Mouse (Mus musculus) MEL (cell line): Measurements from ENCODE around the gene Lhfp. TPM values are rescaled to one million over a fixed set of nuclear protein-coding genes. Genes with fewer than 3 reads are reported as not detected.

Source experiments
- DNase-seq: peaks from one replicate; pipeline ENCODE4 v3.0.0; 2011; ENCODE audit warnings: low read depth, low spot score
- H3K27ac ChIP-seq: 2 replicates; pipeline ENCODE4 v1.5.1; 2012; ENCODE audit warnings: low read depth, mild to moderate bottlenecking, control low read depth, low read length, moderate library complexity; ENCODE audit not compliant: control insufficient read depth
- H3K27me3 ChIP-seq, 2 experiments: fragments of 150-350 bp in 1 of 2; sonication (generic) in 1 of 2; 2 replicates each; pipeline ENCODE4 v1.6.1; 2012; ENCODE audit warnings: low read length in 2 of 2, mild to moderate bottlenecking in 2 of 2, improper control_type of control experiment in 1 of 2, moderate library complexity in 1 of 2; ENCODE audit not compliant: insufficient read depth in 2 of 2, control insufficient read depth in 1 of 2
- H3K36me3 ChIP-seq, 2 experiments: 2 replicates each; pipeline ENCODE4 v1.6.1; 2012 to 2014; ENCODE audit warnings: low read length in 2 of 2, improper control_type of control experiment in 1 of 2, inconsistent platforms in 1 of 2, mild to moderate bottlenecking in 1 of 2; ENCODE audit not compliant: insufficient read depth in 2 of 2, control insufficient read depth in 1 of 2
- H3K4me1 ChIP-seq, 2 experiments: fragments of 150-350 bp in 1 of 2; sonication (generic) in 1 of 2; 2 replicates each; pipeline ENCODE4 v1.6.1; 2012; ENCODE audit warnings: low read length in 2 of 2, improper control_type of control experiment in 1 of 2, mild to moderate bottlenecking in 1 of 2; ENCODE audit not compliant: insufficient read depth in 2 of 2, control insufficient read depth in 1 of 2
- H3K4me3 ChIP-seq, 2 experiments: fragments of 150-350 bp in 1 of 2; sonication (generic) in 1 of 2; 2 replicates each; pipeline ENCODE4 v1.5.1; 2012; ENCODE audit warnings: low read depth in 2 of 2, low read length in 2 of 2, mild to moderate bottlenecking in 2 of 2, moderate library complexity in 2 of 2, control low read depth in 1 of 2, improper control_type of control experiment in 1 of 2; ENCODE audit not compliant: control insufficient read depth in 1 of 2, insufficient read depth in 1 of 2
- H3K79me2 ChIP-seq: 2 replicates; pipeline ENCODE4 v1.6.1; 2012; ENCODE audit warnings: mild to moderate bottlenecking, low read length, moderate library complexity; ENCODE audit not compliant: control insufficient read depth, poor library complexity, insufficient read depth
- H3K9ac ChIP-seq: 2 replicates; pipeline ENCODE4 v1.6.1; 2012; ENCODE audit warnings: low read depth, mild to moderate bottlenecking, control low read depth, low read length, moderate library complexity; ENCODE audit not compliant: control insufficient read depth, poor library complexity, severe bottlenecking
- H3K9me3 ChIP-seq: fragments of 150-350 bp; sonication (generic); replicated peaks from 2 replicates; pipeline ENCODE4 v1.6.1; 2012; ENCODE audit warnings: mild to moderate bottlenecking, low read length, improper control_type of control experiment, moderate library complexity; ENCODE audit not compliant: insufficient read depth
- E2F4 ChIP-seq: IDR thresholded peaks from 2 replicates; pipeline ENCODE4 v1.6.1; 2011; ENCODE audit warnings: low read depth, low read length, improper control_type of control experiment, borderline replicate concordance
- GATA1 ChIP-seq: IDR thresholded peaks from 2 replicates; pipeline ENCODE4 v1.6.1; 2011; ENCODE audit warnings: low read depth, low read length, improper control_type of control experiment
- HCFC1 ChIP-seq: IDR thresholded peaks from 2 replicates; pipeline ENCODE4 v1.6.1; 2012; ENCODE audit warnings: low read depth, mild to moderate bottlenecking, inconsistent platforms, low read length, improper control_type of control experiment, moderate library complexity
- KAT2A ChIP-seq: conservative IDR thresholded peaks from 2 replicates; pipeline ENCODE4 v1.6.1; 2012; ENCODE audit warnings: low read depth, low read length, improper control_type of control experiment, inconsistent platforms
- MAZ ChIP-seq: IDR thresholded peaks from 2 replicates; pipeline ENCODE4 v1.6.1; 2012; ENCODE audit warnings: low read depth, mild to moderate bottlenecking, inconsistent platforms, low read length, improper control_type of control experiment
- MEF2A ChIP-seq: IDR thresholded peaks from 2 replicates; pipeline ENCODE4 v1.6.1; 2014; ENCODE audit warnings: low read depth, mild to moderate bottlenecking, inconsistent platforms, low read length, improper control_type of control experiment; ENCODE audit not compliant: poor library complexity, insufficient replicate concordance, severe bottlenecking; ENCODE audit errors: extremely low read depth
- MXI1 ChIP-seq: IDR thresholded peaks from 2 replicates; pipeline ENCODE4 v1.6.1; 2011; ENCODE audit warnings: mild to moderate bottlenecking, low read depth, low read length, improper control_type of control experiment
- MYC ChIP-seq: IDR thresholded peaks from 2 replicates; pipeline ENCODE4 v1.6.1; 2011; ENCODE audit warnings: low read depth, mild to moderate bottlenecking, low read length, improper control_type of control experiment, moderate library complexity
- NRF1 ChIP-seq: IDR thresholded peaks from 2 replicates; pipeline ENCODE4 v1.6.1; 2014; ENCODE audit warnings: low read depth, mild to moderate bottlenecking, inconsistent platforms, low read length, improper control_type of control experiment, moderate library complexity; ENCODE audit not compliant: poor library complexity, insufficient read depth, severe bottlenecking
- POLR2A ChIP-seq, 2 experiments: IDR thresholded peaks; 2 replicates each; pipeline ENCODE4 v1.6.1; 2011 to 2012; ENCODE audit warnings: low read length in 2 of 2, mild to moderate bottlenecking in 2 of 2, control low read depth in 1 of 2, improper control_type of control experiment in 1 of 2, low read depth in 1 of 2, moderate library complexity in 1 of 2; ENCODE audit not compliant: control insufficient read depth in 1 of 2, insufficient read depth in 1 of 2, poor library complexity in 1 of 2
- POLR2AphosphoS2 ChIP-seq: IDR thresholded peaks from 2 replicates; pipeline ENCODE4 v1.6.1; 2011; ENCODE audit warnings: low read length, improper control_type of control experiment
- RAD21 ChIP-seq: IDR thresholded peaks from 2 replicates; pipeline ENCODE4 v1.6.1; 2011; ENCODE audit warnings: mild to moderate bottlenecking, low read depth, low read length, improper control_type of control experiment
- SIN3A ChIP-seq: IDR thresholded peaks from 2 replicates; pipeline ENCODE4 v1.6.1; 2012; ENCODE audit warnings: low read length, improper control_type of control experiment, inconsistent platforms
- SMC3 ChIP-seq: IDR thresholded peaks from 2 replicates; pipeline ENCODE4 v1.6.1; 2011; ENCODE audit warnings: low read depth, low read length, improper control_type of control experiment
- ZNF384 ChIP-seq: IDR thresholded peaks from 2 replicates; pipeline ENCODE4 v1.6.1; 2012; ENCODE audit warnings: low read depth, mild to moderate bottlenecking, inconsistent platforms, low read length, improper control_type of control experiment
- polyA plus RNA-seq, 2 experiments: library from polyadenylated mRNA; stranded (reverse) in 1 of 2; unstranded in 1 of 2; fragments of >175 nt in 1 of 2; fragments of >200 nt in 1 of 2; gene quantifications; 2 replicates each; pipeline versions ENCODE4 v1.2.1 to v1.2.4; 2012; ENCODE audit warnings: low replicate concordance in 2 of 2, low read depth in 1 of 2; ENCODE audit not compliant: insufficient read length in 2 of 2, insufficient read depth in 1 of 2, missing spikeins in 1 of 2
- total RNA-seq: library from RNA; depleted of rRNA; stranded (reverse); fragments of 300-350 nt; gene quantifications from 2 replicates; pipeline ENCODE4 v1.2.3, GENCODE M21; 2012

The Lhfp gene
- total and polyA plus RNA-seq, 3 experiments, result not detected

- Histone ChIP-seq H3K27me3 (peaks cover 4 to 5% of the 10 kb centered on the region in 2 experiments; a peak in 3 of 4 replicates), H3K36me3 (no peaks in the 10 kb centered on the region), H3K79me2 (no peaks in the 10 kb centered on the region), H3K9me3 (no peaks in the 10 kb centered on the region), H3K4me1 (no peaks in the 10 kb centered on the region), H3K4me3 (no peak overlapping the region), H3K9ac (no peak overlapping the region), H3K27ac (no peak overlapping the region)
- TF ChIP-seq ZNF384 (no peak), MEF2A (no peak), NRF1 (no peak), RAD21 (no peak), GATA1 (no peak), E2F4 (no peak), POLR2AphosphoS2 (no peak)
- no peak for DNase-seq
Measured at GRCm38 (mm10) chr3:53045697-53046096, 4.4 kb downstream of the Lhfp start.

GRCm38 (mm10) chr3:53046371-53046770, 5.0 kb downstream of the Lhfp start:
- Histone ChIP-seq H3K4me1 (no peaks in the 10 kb centered on the region), H3K9ac (no peak overlapping the region), H3K79me2 (no peaks in the 10 kb centered on the region), H3K27me3 (peaks cover 4 to 5% of the 10 kb centered on the region in 2 experiments; a peak in 3 of 4 replicates), H3K9me3 (no peaks in the 10 kb centered on the region), H3K4me3 (no peak overlapping the region), H3K27ac (no peak overlapping the region), H3K36me3 (no peaks in the 10 kb centered on the region)
- DNase-seq, result no peak
- TF ChIP-seq KAT2A (no peak), NRF1 (no peak), ZNF384 (no peak), MAZ (no peak), POLR2A (IDR thresholded peaks at IDR 0.05; ENCODE audit: control insufficient read depth in 1 of 2, insufficient read depth in 1 of 2, low read depth in 1 of 2, low read length in 2 of 2, poor library complexity in 1 of 2) (no peak)

GRCm38 (mm10) chr3:53052385-53052784, 11.1 kb downstream of the Lhfp start:
- Histone ChIP-seq H3K9me3 (no peaks in the 10 kb centered on the region), H3K79me2 (no peaks in the 10 kb centered on the region), H3K9ac (no peak overlapping the region), H3K4me3 (no peak overlapping the region), H3K27me3 (no peaks in the 10 kb centered on the region; a peak in 2 of 4 replicates), H3K36me3 (no peaks in the 10 kb centered on the region), H3K4me1 (no peaks in the 10 kb centered on the region), H3K27ac (no peak overlapping the region)
- TF ChIP-seq MAZ (no peak), RAD21 (no peak), SMC3 (no peak), SIN3A (no peak), HCFC1 (no peak), MYC (no peak), MXI1 (no peak), ZNF384 (no peak), POLR2A (IDR thresholded peaks at IDR 0.05; ENCODE audit: control insufficient read depth in 1 of 2, insufficient read depth in 1 of 2, low read depth in 1 of 2, low read length in 2 of 2, poor library complexity in 1 of 2) (no peak)
- no peak for DNase-seq
